Mouse (Mus musculus): ENCODE measurements around the gene Arhgef19. TPM values are rescaled to one million over a fixed set of nuclear protein-coding genes. Genes with fewer than 3 reads are reported as not detected.

The Arhgef19 gene
- total RNA-seq, 4 experiments from 2014 or later, result 43.5 to 113 (median 60.0) TPM

- DNase-seq, result no peak
These were observed 28.0 kb downstream of the Arhgef19 start for GRCm38 (mm10) chr4:141267250-141267649.

GRCm38 (mm10) chr4:141267837-141268236 is 28.5 kb downstream of the Arhgef19 start:
- no peak for DNase-seq

- no peak for DNase-seq
These were observed 29.1 kb downstream of the Arhgef19 start for GRCm38 (mm10) chr4:141268350-141268749.

GRCm38 (mm10) chr4:141269080-141269479 is 29.8 kb downstream of the Arhgef19 start:
- no peak for DNase-seq

- no peak for DNase-seq
These were observed 31.1 kb downstream of the Arhgef19 start for GRCm38 (mm10) chr4:141270201-141270940.

- no peak for DNase-seq
These were observed 31.9 kb downstream of the Arhgef19 start for GRCm38 (mm10) chr4:141271228-141271627.

GRCm38 (mm10) chr4:141271721-141272120 is 32.4 kb downstream of the Arhgef19 start:
- DNase-seq, result peak; percentile 42

GRCm38 (mm10) chr4:141272878-141273277 is 33.6 kb downstream of the Arhgef19 start:
- DNase-seq, result no peak

- DNase-seq, result peak; percentile 68
These were observed 34.0 kb downstream of the Arhgef19 start for GRCm38 (mm10) chr4:141273296-141273695.

GRCm38 (mm10) chr4:141274485-141275341 is 35.4 kb downstream of the Arhgef19 start:
- DNase-seq, result no peak

GRCm38 (mm10) chr4:141277157-141277556 is 37.9 kb downstream of the Arhgef19 start:
- no peak for DNase-seq

GRCm38 (mm10) chr4:141278154-141278553 is 38.9 kb downstream of the Arhgef19 start:
- DNase-seq, result peak; percentile 80

- DNase-seq, result no peak
These were observed 40.0 kb downstream of the Arhgef19 start for GRCm38 (mm10) chr4:141279327-141279726.

- DNase-seq, result no peak
These were observed 40.5 kb downstream of the Arhgef19 start for GRCm38 (mm10) chr4:141279783-141280182.

- no peak for DNase-seq
These were observed 41.2 kb downstream of the Arhgef19 start for GRCm38 (mm10) chr4:141280471-141280870.

GRCm38 (mm10) chr4:141281153-141281552 is 41.9 kb downstream of the Arhgef19 start:
- DNase-seq, result no peak

GRCm38 (mm10) chr4:141281578-141281977 is 42.3 kb downstream of the Arhgef19 start:
- DNase-seq, result no peak

- no peak for DNase-seq
These were observed 42.8 kb downstream of the Arhgef19 start for GRCm38 (mm10) chr4:141282087-141282486.

GRCm38 (mm10) chr4:141282623-141283022 is 43.3 kb downstream of the Arhgef19 start:
- DNase-seq, result no peak

- peak; percentile 70 for DNase-seq
These were observed 44.0 kb downstream of the Arhgef19 start for GRCm38 (mm10) chr4:141283176-141283878.

- DNase-seq, result no peak
These were observed 44.6 kb downstream of the Arhgef19 start for GRCm38 (mm10) chr4:141283879-141284411.

- DNase-seq, result no peak
These were observed 45.2 kb downstream of the Arhgef19 start for GRCm38 (mm10) chr4:141284486-141284885.

GRCm38 (mm10) chr4:141285128-141285527 is 45.8 kb downstream of the Arhgef19 start:
- no peak for DNase-seq
